Mouse (Mus musculus) heart, adult 2 months (tissue): ENCODE data around the gene Adh4. TPM values are rescaled to one million over a fixed set of nuclear protein-coding genes. Genes with fewer than 3 reads are reported as not detected.
A peak's percentile ranks its signal among the peaks of the same experiment; 100 is the strongest.

Experiments
- DNase-seq, 2 experiments: peaks; one replicate each; pipeline ENCODE4 v3.0.0; 2021
- H3K27ac ChIP-seq: fragments of 200-600 bp; 2 replicates; pipeline ENCODE4 v1.8.1; 2022
- H3K27me3 ChIP-seq: fragments of 200-500 bp; 2 replicates; pipeline ENCODE4 v1.6.1; 2012; ENCODE audit warnings: mild to moderate bottlenecking, low read length, inconsistent platforms, mixed read lengths; ENCODE audit not compliant: control insufficient read depth, insufficient read depth
- H3K36me3 ChIP-seq: fragments of 200-500 bp; 2 replicates; pipeline ENCODE4 v1.6.1; 2012; ENCODE audit warnings: low read length, inconsistent platforms; ENCODE audit not compliant: control insufficient read depth, insufficient read depth
- H3K4me1 ChIP-seq: fragments of 200-500 bp; 2 replicates; pipeline ENCODE4 v1.6.1; 2011; ENCODE audit warnings: low read length; ENCODE audit not compliant: control insufficient read depth, insufficient read depth
- H3K4me3 ChIP-seq: fragments of 200-600 bp; 2 replicates; pipeline ENCODE4 v1.8.1; 2022
- H3K79me2 ChIP-seq: fragments of 200-500 bp; replicated peaks from 2 replicates; pipeline ENCODE4 v1.6.1; 2012; ENCODE audit warnings: mild to moderate bottlenecking, inconsistent platforms, low read length, moderate library complexity, mixed read lengths; ENCODE audit not compliant: control insufficient read depth, insufficient read depth
- H3K9ac ChIP-seq: fragments of 200-500 bp; 2 replicates; pipeline ENCODE4 v1.6.1; 2012; ENCODE audit warnings: low read depth, mild to moderate bottlenecking, control low read depth, inconsistent platforms, low read length, mixed read lengths
- CTCF ChIP-seq: fragments of 200-600 bp; IDR thresholded peaks from 2 replicates; pipeline ENCODE4 v1.8.1; 2022; ENCODE audit warnings: antibody characterized with exemption, mild to moderate bottlenecking, moderate library complexity
- EP300 ChIP-seq: fragments of 200-500 bp; IDR thresholded peaks from 2 replicates; pipeline ENCODE4 v1.6.1; 2011; ENCODE audit warnings: low read depth, low read length, control low read depth; ENCODE audit not compliant: insufficient read depth
- POLR2A ChIP-seq: fragments of 200-500 bp; IDR thresholded peaks from 2 replicates; pipeline ENCODE4 v1.6.1; 2011; ENCODE audit warnings: mild to moderate bottlenecking, low read depth, low read length, control low read depth; ENCODE audit not compliant: insufficient read depth
- WGBS: fragments of 180-500 bp; shearing (Covaris S2); methylation state at CpG from one replicate; pipeline ENCODE4 v1.1.7; 2018; 5-methylcytosine and 5-hydroxymethylcytosine counted together
- intact Hi-C: fragments of 180-260 bp; cut with DNase I; formaldehyde crosslinking; loops from one replicate; pipeline ENCODE4 v1.15.1; 2025
- polyA plus RNA-seq: library from polyadenylated mRNA; depleted of rRNA; stranded (reverse); fragments of >200 nt; gene quantifications from 2 replicates; pipeline ENCODE4 v1.2.3, GENCODE M21; 2012
- total RNA-seq, 2 experiments: library from RNA; stranded (reverse); gene quantifications; 2 replicates each; pipeline ENCODE4 v1.2.3; 2021

Gene Adh4
- total and polyA plus RNA-seq, 3 experiments, result not detected

DNA sequence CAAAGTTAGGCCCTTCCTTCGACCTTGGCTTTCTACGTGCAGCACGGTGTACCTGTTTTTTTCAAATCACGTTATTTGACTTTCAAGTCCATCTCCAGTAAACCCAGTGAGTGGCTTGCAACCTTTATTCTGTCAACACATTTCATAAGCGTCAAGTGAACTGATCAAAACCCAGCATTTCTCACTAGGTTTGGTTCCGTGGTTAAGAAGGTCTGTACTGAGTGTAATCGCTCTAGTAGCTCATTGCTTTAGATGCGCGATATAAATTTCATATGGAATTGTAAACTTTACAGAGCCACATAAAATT lies 28.2 kb downstream of the Adh4 start:
- WGBS, result 4% methylated on average over 9 of the region's 9 CpGs

DNA sequence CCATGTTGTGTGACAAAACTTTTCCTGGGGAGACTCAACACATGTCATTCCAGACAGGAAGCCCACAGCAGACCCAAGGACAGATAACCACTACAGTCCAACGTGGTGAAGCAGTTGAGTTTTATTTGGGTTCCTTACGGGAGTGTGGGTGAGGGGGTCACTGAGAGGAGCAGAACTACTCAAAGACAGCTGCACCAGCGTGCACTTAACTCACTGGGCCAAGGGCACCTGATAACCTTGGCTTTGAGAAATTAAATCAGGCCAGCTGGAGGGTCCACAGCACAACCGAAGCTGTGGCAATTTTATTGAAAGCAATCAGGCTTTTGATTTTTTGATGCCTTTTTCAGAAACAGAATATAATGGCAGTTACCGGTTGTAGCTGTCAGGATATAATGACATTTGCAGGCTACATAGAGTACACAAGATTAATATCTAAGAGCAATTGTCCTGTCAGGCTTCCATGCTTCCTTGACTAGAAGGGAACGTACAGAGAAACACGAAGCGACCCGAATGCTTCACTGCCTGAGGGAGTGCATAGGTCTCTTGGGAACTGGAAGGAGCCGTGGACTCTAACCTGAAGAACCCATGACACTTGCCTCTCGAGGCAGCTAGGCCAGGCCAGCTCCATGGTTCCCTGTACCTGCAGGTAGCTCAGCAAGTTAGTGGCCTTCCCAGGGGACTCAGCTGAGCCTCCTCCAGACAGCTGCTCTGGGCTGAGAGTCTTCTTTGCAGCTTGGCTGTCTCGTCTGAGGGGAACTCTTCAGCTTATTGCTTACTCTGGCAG lies 33.0 kb downstream of the Adh4 start:
- no peaks in the 10 kb centered on the region; the same call in none of the 2 replicates for H3K36me3 ChIP-seq
- H3K4me3 ChIP-seq, result no peak overlapping the region
- intact Hi-C loops, result loop anchor here (10.0 kb wide), 1 partner anchor 583 kb away; the partner anchor contains the start of genes Dnajb14 and H2afz
- no peaks in the 10 kb centered on the region for H3K79me2 ChIP-seq
- WGBS, result 35% methylated on average over 12 of the region's 12 CpGs
- no peak overlapping the region for H3K9ac ChIP-seq
- no peaks in the 10 kb centered on the region for H3K27me3 ChIP-seq
- H3K4me1 ChIP-seq, result peaks cover 4% of the 10 kb centered on the region; the same call in 1 of the 2 replicates
- no peak overlapping the region for H3K27ac ChIP-seq
- no peak for DNase-seq
- no peak for TF ChIP-seq CTCF

More for the DNA sequence above, 28.2 kb downstream of the Adh4 start:
- Histone ChIP-seq H3K27me3 (no peaks in the 10 kb centered on the region), H3K4me3 (peak overlapping the region; percentile 83), H3K79me2 (no peaks in the 10 kb centered on the region), H3K9ac (peak overlapping the region; percentile 97), H3K27ac (peak overlapping the region; percentile 75), H3K4me1 (peaks cover 4% of the 10 kb centered on the region; the same call in 1 of the 2 replicates), H3K36me3 (no peaks in the 10 kb centered on the region; the same call in none of the 2 replicates)
- no peak for TF ChIP-seq CTCF
- TF ChIP-seq POLR2A, result no peak
- no peak for TF ChIP-seq EP300
- intact Hi-C loops, result loop anchor here (2.0 to 10.0 kb wide), 3 partner anchors 45 to 579 kb away; partner anchors contain the start of genes Dnajb14, Eif4e, H2afz and Metap1
- DNase-seq, result no peak

GRCm38 (mm10) chr3:138452169-138452568 lies 36.9 kb downstream of the Adh4 start:
- intact Hi-C loops, result no loop called here
- H3K36me3 ChIP-seq, result no peaks in the 10 kb centered on the region; the same call in none of the 2 replicates
- H3K9ac ChIP-seq, result no peak overlapping the region

GRCm38 (mm10) chr3:138454234-138454633 lies 39.0 kb downstream of the Adh4 start:
- Histone ChIP-seq H3K4me1 (no peaks in the 10 kb centered on the region), H3K9ac (no peak overlapping the region), H3K27ac (no peak overlapping the region), H3K4me3 (no peak overlapping the region), H3K79me2 (no peaks in the 10 kb centered on the region), H3K36me3 (no peaks in the 10 kb centered on the region), H3K27me3 (no peaks in the 10 kb centered on the region)
- no peak for DNase-seq
- WGBS, result 93% methylated on average over 1 of the region's 1 CpGs
- no peak for TF ChIP-seq CTCF
- TF ChIP-seq EP300, result no peak
- TF ChIP-seq POLR2A, result no peak
- intact Hi-C loops, result no loop called here

More at GRCm38 (mm10) chr3:138452169-138452568, 36.9 kb downstream of the Adh4 start:
- no peaks in the 10 kb centered on the region for H3K27me3 ChIP-seq
- H3K4me3 ChIP-seq, result no peak overlapping the region
- TF ChIP-seq CTCF, result no peak
- TF ChIP-seq EP300, result no peak
- no peak for TF ChIP-seq POLR2A
- 90% methylated on average over 10 of the region's 10 CpGs for WGBS
- H3K79me2 ChIP-seq, result no peaks in the 10 kb centered on the region
- H3K4me1 ChIP-seq, result peaks cover 3% of the 10 kb centered on the region; the same call in 1 of the 2 replicates
- no peak for DNase-seq
- no peak overlapping the region for H3K27ac ChIP-seq

DNA sequence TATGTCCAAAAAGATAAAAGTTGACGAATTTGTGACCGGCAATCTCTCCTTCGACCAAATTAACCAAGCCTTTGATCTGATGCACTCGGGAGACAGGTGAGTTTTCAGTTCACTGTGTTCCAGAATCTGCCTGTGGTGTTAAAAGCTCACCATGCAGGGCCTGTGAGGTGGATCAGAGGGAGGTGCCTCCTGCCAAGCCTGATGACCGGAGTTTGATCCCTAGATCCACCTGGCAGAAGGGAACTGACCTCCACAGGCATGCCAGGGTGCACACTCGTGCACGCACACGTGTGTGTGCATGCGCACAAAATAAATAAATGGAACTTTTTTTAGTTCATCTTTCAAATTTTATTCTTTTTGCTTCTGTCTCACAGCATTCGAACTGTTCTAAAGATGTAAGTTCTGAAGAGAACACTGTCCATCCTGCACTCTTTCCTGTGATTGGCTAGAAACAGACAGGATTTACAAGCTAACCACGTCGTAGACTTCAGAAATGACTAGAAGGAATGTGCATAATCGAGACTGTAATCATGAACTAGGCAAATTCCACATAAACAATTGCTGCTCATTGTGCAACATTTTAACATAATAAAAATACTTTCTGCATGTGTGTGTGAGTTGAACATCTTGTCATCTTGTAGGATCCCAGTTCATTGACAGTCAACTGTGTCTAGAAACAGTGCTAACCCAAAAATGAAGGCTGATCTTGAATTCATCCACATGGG lies 39.6 kb downstream of the Adh4 start:
- intact Hi-C loops, result no loop called here
- H3K9ac ChIP-seq, result no peak overlapping the region
- H3K4me3 ChIP-seq, result no peak overlapping the region
- 90% methylated on average over 13 of the region's 13 CpGs for WGBS
- no peak overlapping the region for H3K27ac ChIP-seq
- H3K4me1 ChIP-seq, result no peaks in the 10 kb centered on the region
- TF ChIP-seq CTCF, result no peak
- no peak for TF ChIP-seq EP300
- TF ChIP-seq POLR2A, result no peak
- DNase-seq, result no peak
- no peaks in the 10 kb centered on the region for H3K27me3 ChIP-seq
- H3K36me3 ChIP-seq, result no peaks in the 10 kb centered on the region
- H3K79me2 ChIP-seq, result no peaks in the 10 kb centered on the region

DNA sequence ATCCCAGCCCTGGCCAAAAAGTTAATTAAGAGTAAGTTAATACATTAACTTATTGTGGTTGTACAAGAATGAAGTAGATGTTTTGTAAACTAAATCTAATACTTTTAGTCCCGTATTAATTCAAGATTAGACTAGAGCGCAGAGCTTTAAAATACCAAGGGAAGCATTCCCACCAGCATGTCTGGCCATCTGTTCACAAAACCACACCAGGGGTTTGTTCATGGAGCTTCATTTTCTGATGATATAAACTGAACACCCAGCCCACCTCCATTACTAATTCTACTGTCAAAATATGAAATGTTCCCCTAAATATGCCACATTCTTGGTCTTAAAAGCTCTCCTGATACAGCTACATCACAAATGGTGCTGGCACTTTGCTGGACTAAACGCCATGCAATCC lies 43.2 kb downstream of the Adh4 start:
- no peaks in the 10 kb centered on the region for H3K36me3 ChIP-seq
- no peaks in the 10 kb centered on the region for H3K27me3 ChIP-seq
- H3K27ac ChIP-seq, result no peak overlapping the region
- no peaks in the 10 kb centered on the region for H3K4me1 ChIP-seq
- no peak for TF ChIP-seq CTCF
- no peak for DNase-seq
- H3K4me3 ChIP-seq, result no peak overlapping the region
- intact Hi-C loops, result no loop called here
- WGBS, result 98% methylated on average over 3 of the region's 3 CpGs
- H3K9ac ChIP-seq, result no peak overlapping the region
- no peaks in the 10 kb centered on the region for H3K79me2 ChIP-seq
